Mouse (Mus musculus) thymus, adult 2 months (tissue): ENCODE measurements around the gene Cdh15.

ENCODE experiments used
- CTCF ChIP-seq: fragments of 200-500 bp; IDR thresholded peaks from 2 replicates; pipeline ENCODE4 v1.5.1; 2012; ENCODE audit warnings: mild to moderate bottlenecking, control low read depth, low read length, moderate library complexity, borderline replicate concordance; ENCODE audit not compliant: control insufficient read depth, poor library complexity, insufficient read depth; ENCODE audit errors: extremely low read depth
- POLR2A ChIP-seq: fragments of 200-500 bp; IDR thresholded peaks from 2 replicates; pipeline ENCODE4 v1.6.1; 2012; ENCODE audit warnings: mild to moderate bottlenecking, low read length, control low read depth, moderate library complexity; ENCODE audit not compliant: control insufficient read depth, poor library complexity, insufficient read depth; ENCODE audit errors: extremely low read depth

DNA sequence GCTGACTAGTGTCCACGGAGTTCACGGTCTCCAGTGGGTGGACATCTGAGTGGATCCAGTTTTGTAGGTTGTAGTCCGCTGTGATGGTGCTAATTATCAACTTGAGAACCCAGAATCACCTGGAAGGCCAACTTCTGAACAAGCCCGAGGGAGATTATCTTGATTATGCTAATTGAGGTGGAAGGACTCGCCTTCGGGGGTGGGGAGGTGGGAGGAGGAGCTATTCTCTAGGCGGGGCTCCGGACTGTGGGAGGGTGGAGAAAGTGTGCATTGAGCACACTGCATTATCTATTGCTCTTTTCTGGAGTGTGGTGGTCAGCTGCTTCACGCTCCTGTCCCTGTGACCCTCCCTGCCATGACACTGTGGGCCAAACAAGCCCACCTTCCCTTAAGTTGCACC lies 23.9 kb downstream of the Cdh15 start:
- no peak for TF ChIP-seq POLR2A
- TF ChIP-seq CTCF, result no peak
